Mouse (Mus musculus) limb, embryonic 15.5 days (tissue): ENCODE measurements around the gene Dusp11. TPM values are rescaled to one million over a fixed set of nuclear protein-coding genes. Genes with fewer than 3 reads are reported as not detected.
"Not testable (repeated sequence)": the region's sequence is repeated elsewhere in the genome, so short reads cannot be mapped to it uniquely, and the experiment has no call there.

Source experiments
- ATAC-seq: fragments of 200-750 bp; cut with Nextera tagmentation; 2 replicates; pipeline ENCODE4 v1.8.0; 2017; ENCODE audit warnings: low read depth, moderate TSS enrichment; ENCODE audit not compliant: insufficient number of reproducible peaks, low FRiP score, low TSS enrichment
- H3K27ac ChIP-seq: fragments of 300-500 bp; sonication (generic); 2 replicates; pipeline ENCODE4 v1.5.1; 2015; ENCODE audit warnings: moderate library complexity, mild to moderate bottlenecking, inconsistent platforms
- H3K27me3 ChIP-seq: fragments of 300-500 bp; sonication (generic); 2 replicates; pipeline ENCODE4 v1.6.1; 2015; ENCODE audit warnings: inconsistent platforms
- H3K36me3 ChIP-seq: fragments of 300-500 bp; sonication (generic); 2 replicates; pipeline ENCODE4 v1.6.1; 2015; ENCODE audit warnings: inconsistent platforms
- H3K4me1 ChIP-seq: fragments of 300-500 bp; sonication (generic); 2 replicates; pipeline ENCODE4 v1.6.1; 2015; ENCODE audit warnings: inconsistent platforms
- H3K4me2 ChIP-seq: fragments of 300-500 bp; sonication (generic); 2 replicates; pipeline ENCODE4 v1.6.1; 2015; ENCODE audit warnings: mild to moderate bottlenecking, inconsistent platforms
- H3K4me3 ChIP-seq: fragments of 300-500 bp; sonication (generic); 2 replicates; pipeline ENCODE4 v1.5.1; 2015; ENCODE audit warnings: mild to moderate bottlenecking, inconsistent platforms
- H3K9ac ChIP-seq: fragments of 300-500 bp; sonication (generic); 2 replicates; pipeline ENCODE4 v1.6.1; 2015; ENCODE audit warnings: inconsistent platforms
- H3K9me3 ChIP-seq: fragments of 300-500 bp; sonication (generic); 2 replicates; pipeline ENCODE4 v1.6.1; 2016; ENCODE audit warnings: inconsistent platforms
- WGBS: fragments of 180-500 bp; shearing (Covaris S2); methylation state at CpG from one replicate; pipeline ENCODE4 v1.1.7; 2015; 5-methylcytosine and 5-hydroxymethylcytosine counted together
- polyA plus RNA-seq: library from polyadenylated mRNA; unstranded; fragments of >200 nt; fragmentation: Nextera tagmentation; extraction: Ambion mirVana; gene quantifications from 2 replicates; pipeline ENCODE4 v1.2.1, GENCODE M21; 2015

Dusp11 gene
- polyA plus RNA-seq: 44.2 and 51.4 TPM in 2 replicates

GRCm38 (mm10) chr6:85961101-85962091 is at the start of gene Dusp11:
TSS of gene Dusp11 (minus strand) at chr6:85961667.
- WGBS: under 1% methylated on average over 70 of the region's 70 CpGs
- Histone ChIP-seq H3K27ac (peak within 1 kb of the TSS; percentile 99), H3K9me3 (no peaks in the 10 kb centered on the region), H3K4me1 (peaks cover 9% of the 10 kb centered on the region), H3K4me2 (peak within 1 kb of the TSS; percentile 68), H3K27me3 (no peaks in the 10 kb centered on the region), H3K4me3 (peak within 1 kb of the TSS; percentile 65), H3K36me3 (peaks cover 12% of the 10 kb centered on the region), H3K9ac (peak within 1 kb of the TSS; percentile 82)
- ATAC-seq: peak; percentile 94

- ATAC-seq: no peak
- WGBS: 36% methylated on average over 4 of the region's 4 CpGs
- H3K27ac ChIP-seq: no peak overlapping the region
These were observed 48.5 kb upstream of the Dusp11 start for GRCm38 (mm10) chr6:86009980-86010379.

GRCm38 (mm10) chr6:86004271-86005148 is 43.0 kb upstream of the Dusp11 start:
- Histone ChIP-seq H3K4me3 (peak overlapping the region; percentile 18; the same call in 1 of the 2 replicates), H3K36me3 (no peaks in the 10 kb centered on the region), H3K27me3 (no peaks in the 10 kb centered on the region), H3K9ac (no peak overlapping the region), H3K4me1 (peaks cover 7% of the 10 kb centered on the region), H3K9me3 (no peaks in the 10 kb centered on the region), H3K4me2 (peak overlapping the region; percentile 37), H3K27ac (no peak overlapping the region)
- WGBS: 12% methylated on average over 18 of the region's 18 CpGs
- ATAC-seq: peak; percentile 65

More at GRCm38 (mm10) chr6:86009980-86010379, 48.5 kb upstream of the Dusp11 start:
- Histone ChIP-seq H3K4me1 (no peaks in the 10 kb centered on the region), H3K9me3 (no peaks in the 10 kb centered on the region), H3K9ac (no peak overlapping the region), H3K4me3 (no peak overlapping the region), H3K27me3 (no peaks in the 10 kb centered on the region), H3K36me3 (no peaks in the 10 kb centered on the region), H3K4me2 (no peak overlapping the region)

- H3K4me3 ChIP-seq: no peak overlapping the region
- no peaks in the 10 kb centered on the region for H3K27me3 ChIP-seq
- H3K4me2 ChIP-seq: no peak overlapping the region
- H3K27ac ChIP-seq: no peak overlapping the region
- H3K9ac ChIP-seq: no peak overlapping the region
- no peaks in the 10 kb centered on the region for H3K36me3 ChIP-seq
- 72% methylated on average over 18 of the region's 18 CpGs for WGBS
- ATAC-seq: no peak
- peaks cover 7% of the 10 kb centered on the region for H3K4me1 ChIP-seq
- no peaks in the 10 kb centered on the region for H3K9me3 ChIP-seq
These were observed 42.0 kb upstream of the Dusp11 start for GRCm38 (mm10) chr6:86003405-86003925.

GRCm38 (mm10) chr6:85990774-85991173 is 29.3 kb upstream of the Dusp11 start:
- H3K4me2 ChIP-seq, H3K9ac ChIP-seq, H3K4me1 ChIP-seq, H3K27ac ChIP-seq, H3K36me3 ChIP-seq, H3K27me3 ChIP-seq, H3K4me3 ChIP-seq, H3K9me3 ChIP-seq, ATAC-seq: not testable (repeated sequence)
- 88% methylated on average over 5 of the region's 5 CpGs for WGBS

GRCm38 (mm10) chr6:85989570-85989969 is 28.1 kb upstream of the Dusp11 start:
- 78% methylated on average over 5 of the region's 5 CpGs for WGBS
- not testable (repeated sequence) for H3K27me3 ChIP-seq

GRCm38 (mm10) chr6:85984351-85984750 is 22.9 kb upstream of the Dusp11 start:
- Histone ChIP-seq H3K9ac (no peak overlapping the region), H3K4me1 (no peaks in the 10 kb centered on the region), H3K36me3 (no peaks in the 10 kb centered on the region), H3K27me3 (no peaks in the 10 kb centered on the region), H3K4me2 (no peak overlapping the region), H3K9me3 (no peaks in the 10 kb centered on the region), H3K4me3 (no peak overlapping the region), H3K27ac (no peak overlapping the region)
- WGBS: 75% methylated on average over 8 of the region's 8 CpGs
- ATAC-seq: no peak

More at GRCm38 (mm10) chr6:85989570-85989969, 28.1 kb upstream of the Dusp11 start:
- H3K36me3 ChIP-seq, H3K9ac ChIP-seq, H3K27ac ChIP-seq, ATAC-seq, H3K4me2 ChIP-seq, H3K9me3 ChIP-seq, H3K4me3 ChIP-seq, H3K4me1 ChIP-seq: not testable (repeated sequence)

GRCm38 (mm10) chr6:85978736-85979135 is 17.3 kb upstream of the Dusp11 start:
- not testable (repeated sequence) for H3K36me3 ChIP-seq, H3K9me3 ChIP-seq, H3K27ac ChIP-seq, H3K9ac ChIP-seq, H3K4me3 ChIP-seq, H3K27me3 ChIP-seq, H3K4me1 ChIP-seq, H3K4me2 ChIP-seq, ATAC-seq
- WGBS: 74% methylated on average over 4 of the region's 4 CpGs

GRCm38 (mm10) chr6:85976242-85976641 is 14.8 kb upstream of the Dusp11 start:
- Histone ChIP-seq H3K36me3 (no peaks in the 10 kb centered on the region), H3K4me2 (no peak overlapping the region), H3K9ac (no peak overlapping the region), H3K27ac (no peak overlapping the region), H3K4me1 (peaks cover 9% of the 10 kb centered on the region; the same call in 1 of the 2 replicates), H3K27me3 (no peaks in the 10 kb centered on the region), H3K9me3 (no peaks in the 10 kb centered on the region), H3K4me3 (no peak overlapping the region)
- ATAC-seq: no peak
- WGBS: 89% methylated on average over 5 of the region's 5 CpGs

GRCm38 (mm10) chr6:85975761-85976160 is 14.3 kb upstream of the Dusp11 start:
- 75% methylated on average over 1 of the region's 1 CpGs for WGBS
- ATAC-seq: no peak
- H3K27me3 ChIP-seq: no peaks in the 10 kb centered on the region
- H3K4me1 ChIP-seq: peaks cover 9% of the 10 kb centered on the region; the same call in 1 of the 2 replicates
- H3K4me2 ChIP-seq: no peak overlapping the region
- no peak overlapping the region for H3K27ac ChIP-seq
- no peaks in the 10 kb centered on the region for H3K9me3 ChIP-seq
- H3K36me3 ChIP-seq: no peaks in the 10 kb centered on the region
- no peak overlapping the region for H3K4me3 ChIP-seq
- H3K9ac ChIP-seq: no peak overlapping the region

GRCm38 (mm10) chr6:85974941-85975617 is 13.6 kb upstream of the Dusp11 start:
- Histone ChIP-seq H3K27me3 (no peaks in the 10 kb centered on the region), H3K4me2 (no peak overlapping the region), H3K4me3 (no peak overlapping the region), H3K9me3 (no peaks in the 10 kb centered on the region), H3K4me1 (peaks cover 9% of the 10 kb centered on the region; the same call in 1 of the 2 replicates), H3K27ac (no peak overlapping the region), H3K36me3 (no peaks in the 10 kb centered on the region), H3K9ac (no peak overlapping the region)
- 39% methylated on average over 10 of the region's 10 CpGs for WGBS
- ATAC-seq: no peak
